Mouse (Mus musculus) hindbrain, embryonic 13.5 days (tissue): ENCODE measurements around the gene Islr. TPM values are rescaled to one million over a fixed set of nuclear protein-coding genes. Genes with fewer than 3 reads are reported as not detected.

Source experiments
- ATAC-seq: fragments of 200-750 bp; cut with Nextera tagmentation; 2 replicates; pipeline ENCODE4 v1.8.0; 2017; ENCODE audit warnings: moderate TSS enrichment; ENCODE audit not compliant: low FRiP score
- H3K27ac ChIP-seq: fragments of 300-500 bp; sonication (generic); 2 replicates; pipeline ENCODE4 v1.5.1; 2015; ENCODE audit warnings: inconsistent platforms, mild to moderate bottlenecking, moderate library complexity
- H3K27me3 ChIP-seq: fragments of 300-500 bp; sonication (generic); 2 replicates; pipeline ENCODE4 v1.6.1; 2015; ENCODE audit warnings: mild to moderate bottlenecking, inconsistent platforms
- H3K36me3 ChIP-seq: fragments of 300-500 bp; sonication (generic); 2 replicates; pipeline ENCODE4 v1.6.1; 2015; ENCODE audit warnings: mild to moderate bottlenecking, inconsistent platforms
- H3K4me1 ChIP-seq: fragments of 300-500 bp; sonication (generic); replicated peaks from 2 replicates; pipeline ENCODE4 v1.6.1; 2015; ENCODE audit warnings: inconsistent platforms
- H3K4me2 ChIP-seq: fragments of 300-500 bp; sonication (generic); 2 replicates; pipeline ENCODE4 v1.6.1; 2015; ENCODE audit warnings: inconsistent platforms, mild to moderate bottlenecking, moderate library complexity
- H3K4me3 ChIP-seq: fragments of 300-500 bp; sonication (generic); 2 replicates; pipeline ENCODE4 v1.5.1; 2015; ENCODE audit warnings: mild to moderate bottlenecking, inconsistent platforms
- H3K9ac ChIP-seq: fragments of 300-500 bp; sonication (generic); 2 replicates; pipeline ENCODE4 v1.6.1; 2015; ENCODE audit warnings: mild to moderate bottlenecking, inconsistent platforms
- H3K9me3 ChIP-seq: fragments of 300-500 bp; sonication (generic); 2 replicates; pipeline ENCODE4 v1.6.1; 2016; ENCODE audit warnings: inconsistent platforms
- WGBS: fragments of 180-500 bp; shearing (Covaris S2); methylation state at CpG from one replicate; pipeline ENCODE4 v1.1.7; 2015; 5-methylcytosine and 5-hydroxymethylcytosine counted together
- polyA plus RNA-seq: library from polyadenylated mRNA; unstranded; fragments of >200 nt; fragmentation: Nextera tagmentation; extraction: Ambion mirVana; gene quantifications from 2 replicates; pipeline ENCODE4 v1.2.1, GENCODE M21; 2015

Gene Islr
- polyA plus RNA-seq, 1 experiment from 2014 or later, result 40.9 TPM

DNA sequence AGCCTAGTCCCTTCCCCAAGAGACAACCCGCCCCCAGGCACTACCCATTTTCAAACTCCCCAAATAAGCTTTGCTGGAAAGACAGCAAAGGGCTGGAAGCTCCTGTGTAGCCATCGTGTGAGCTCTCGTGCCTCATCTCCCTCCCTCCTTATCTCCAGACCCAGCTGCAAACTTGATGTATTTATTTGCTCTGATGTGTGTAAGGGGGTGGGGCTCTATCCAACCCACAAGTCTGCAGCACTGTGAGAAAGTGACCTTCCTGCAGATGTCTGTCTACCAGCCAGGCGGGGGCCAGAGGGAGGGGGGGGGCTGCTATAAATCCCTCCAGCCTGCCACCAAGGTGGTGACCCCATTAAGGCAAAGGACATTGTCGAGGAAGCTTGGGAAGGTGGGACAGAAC is 9.8 kb upstream of the Islr start:
- Histone ChIP-seq H3K4me2 (no peak overlapping the region), H3K4me1 (peaks cover 11% of the 10 kb centered on the region), H3K36me3 (no peaks in the 10 kb centered on the region), H3K9me3 (no peaks in the 10 kb centered on the region), H3K9ac (no peak overlapping the region), H3K27ac (peak overlapping the region; percentile 23; the same call in 1 of the 2 replicates), H3K4me3 (no peak overlapping the region), H3K27me3 (0 out of 2 replicates have a peak, but pooled peaks cover 11% of the 10 kb centered on the region)
- WGBS, result 28% methylated on average over 5 of the region's 5 CpGs
- no peak for ATAC-seq

DNA sequence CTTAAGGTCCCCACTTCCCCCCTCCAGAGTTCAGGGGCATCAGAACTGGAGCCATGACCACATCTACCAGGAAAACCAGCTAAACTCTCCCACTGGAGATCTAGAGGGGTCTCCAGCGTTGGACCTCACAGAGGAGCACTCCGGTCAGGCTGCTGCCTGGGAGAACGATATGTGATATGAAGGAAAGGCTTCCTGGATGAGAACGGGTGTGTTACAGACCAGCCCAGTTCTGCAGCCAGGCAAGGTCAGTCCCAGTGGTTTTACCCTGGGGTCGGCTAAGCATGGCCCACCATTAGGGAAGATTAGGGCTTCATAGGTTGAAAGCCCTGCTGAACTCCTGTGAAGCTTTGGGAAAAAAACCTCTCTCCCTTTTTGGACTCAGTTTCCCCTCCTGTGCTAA is 9.3 kb upstream of the Islr start:
- no peak overlapping the region for H3K4me3 ChIP-seq
- peak overlapping the region; percentile 23; the same call in 1 of the 2 replicates for H3K27ac ChIP-seq
- 0 out of 2 replicates have a peak, but pooled peaks cover 11% of the 10 kb centered on the region for H3K27me3 ChIP-seq
- H3K36me3 ChIP-seq, result no peaks in the 10 kb centered on the region
- peaks cover 11% of the 10 kb centered on the region for H3K4me1 ChIP-seq
- H3K9ac ChIP-seq, result no peak overlapping the region
- no peak for ATAC-seq
- H3K9me3 ChIP-seq, result no peaks in the 10 kb centered on the region
- no peak overlapping the region for H3K4me2 ChIP-seq
- 78% methylated on average over 5 of the region's 5 CpGs for WGBS

DNA sequence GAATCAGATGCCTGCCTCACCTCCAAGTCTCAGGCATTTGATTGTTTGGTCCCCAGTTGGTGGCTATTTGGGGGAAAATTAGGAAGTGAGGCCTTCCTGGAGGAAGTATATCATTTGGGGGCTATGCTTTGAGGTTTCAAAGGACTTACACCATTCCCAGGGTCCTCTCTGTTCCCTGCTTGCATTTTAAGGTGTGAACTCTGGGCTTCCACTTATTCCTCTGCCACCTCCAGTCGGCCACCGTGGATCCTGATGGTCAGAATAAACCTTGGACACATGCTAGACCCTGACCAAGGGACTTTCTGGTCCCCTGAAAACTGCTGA is 6.2 kb upstream of the Islr start:
- WGBS, result 91% methylated on average over 2 of the region's 2 CpGs
- H3K9me3 ChIP-seq, result no peaks in the 10 kb centered on the region
- no peak overlapping the region for H3K4me2 ChIP-seq
- H3K9ac ChIP-seq, result no peak overlapping the region
- H3K27me3 ChIP-seq, result peaks cover 35% of the 10 kb centered on the region
- no peaks in the 10 kb centered on the region for H3K36me3 ChIP-seq
- peaks cover 14% of the 10 kb centered on the region for H3K4me1 ChIP-seq
- H3K27ac ChIP-seq, result no peak overlapping the region
- ATAC-seq, result no peak
- no peak overlapping the region for H3K4me3 ChIP-seq

DNA sequence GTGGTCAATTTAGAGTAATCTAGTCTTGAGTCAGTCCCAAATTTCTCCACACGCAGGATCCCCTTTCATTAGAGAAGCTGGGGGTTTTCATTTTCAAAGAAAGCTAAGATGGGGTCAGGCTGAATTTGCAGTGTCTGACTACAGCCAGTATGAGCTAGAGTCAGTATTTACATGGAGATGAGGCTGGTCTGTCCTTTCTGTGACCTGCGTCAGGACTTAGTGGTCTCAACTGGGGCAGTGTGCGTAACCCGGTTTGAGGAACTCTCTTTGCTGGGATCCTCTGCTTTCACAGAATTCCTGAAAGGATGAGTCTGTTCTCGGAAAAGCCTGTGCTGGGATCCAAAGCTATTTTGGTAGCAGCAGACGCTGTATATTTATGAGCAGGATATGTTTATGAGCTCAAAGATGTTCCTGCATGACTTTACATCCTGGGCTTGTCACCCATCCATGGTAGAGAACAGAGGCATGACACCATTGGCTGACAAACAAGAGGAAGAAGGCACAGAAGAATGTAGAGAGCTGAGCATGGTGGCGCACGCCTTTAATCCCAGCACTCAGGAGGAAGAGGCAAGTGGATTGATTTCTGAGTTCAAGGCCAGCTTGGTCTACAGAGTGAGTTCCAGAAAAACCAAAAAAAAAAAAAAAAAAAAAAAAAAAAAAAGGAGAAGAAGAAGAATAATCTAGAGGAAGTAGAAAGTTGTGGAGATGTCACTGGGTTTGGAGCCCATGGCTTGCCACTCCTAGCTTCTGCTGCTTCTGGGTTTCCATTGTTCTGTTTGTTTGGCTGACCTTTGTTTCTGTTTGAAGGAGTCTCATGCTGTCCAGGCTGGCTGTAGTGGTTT is 5.6 kb upstream of the Islr start:
- no peak for ATAC-seq
- peaks cover 14% of the 10 kb centered on the region for H3K4me1 ChIP-seq
- H3K27ac ChIP-seq, result no peak overlapping the region
- no peak overlapping the region for H3K9ac ChIP-seq
- no peak overlapping the region for H3K4me2 ChIP-seq
- no peak overlapping the region for H3K4me3 ChIP-seq
- 72% methylated on average over 8 of the region's 8 CpGs for WGBS
- H3K9me3 ChIP-seq, result no peaks in the 10 kb centered on the region
- H3K27me3 ChIP-seq, result peaks cover 40% of the 10 kb centered on the region
- no peaks in the 10 kb centered on the region for H3K36me3 ChIP-seq

DNA sequence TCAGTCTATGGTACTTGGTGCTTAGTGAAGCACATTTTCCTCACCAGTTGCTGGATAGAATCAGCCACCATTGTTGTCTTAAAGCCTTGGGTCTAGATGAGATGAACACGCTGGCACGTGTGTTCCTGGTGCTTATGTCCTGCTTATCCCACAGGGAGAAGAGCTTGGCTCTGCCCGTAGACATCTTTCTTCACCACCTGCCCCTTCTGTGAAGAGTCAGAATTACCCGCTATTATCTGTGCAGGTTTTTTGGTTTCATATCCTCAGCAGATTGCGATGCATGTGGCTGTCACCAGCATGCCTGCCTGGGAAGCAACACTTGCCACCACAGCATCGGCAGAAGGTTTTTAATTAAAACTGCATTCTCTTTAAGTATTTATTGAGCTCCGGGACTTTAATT is 1.9 kb upstream of the Islr start:
- no peak for ATAC-seq
- H3K4me2 ChIP-seq, result no peak overlapping the region

DNA sequence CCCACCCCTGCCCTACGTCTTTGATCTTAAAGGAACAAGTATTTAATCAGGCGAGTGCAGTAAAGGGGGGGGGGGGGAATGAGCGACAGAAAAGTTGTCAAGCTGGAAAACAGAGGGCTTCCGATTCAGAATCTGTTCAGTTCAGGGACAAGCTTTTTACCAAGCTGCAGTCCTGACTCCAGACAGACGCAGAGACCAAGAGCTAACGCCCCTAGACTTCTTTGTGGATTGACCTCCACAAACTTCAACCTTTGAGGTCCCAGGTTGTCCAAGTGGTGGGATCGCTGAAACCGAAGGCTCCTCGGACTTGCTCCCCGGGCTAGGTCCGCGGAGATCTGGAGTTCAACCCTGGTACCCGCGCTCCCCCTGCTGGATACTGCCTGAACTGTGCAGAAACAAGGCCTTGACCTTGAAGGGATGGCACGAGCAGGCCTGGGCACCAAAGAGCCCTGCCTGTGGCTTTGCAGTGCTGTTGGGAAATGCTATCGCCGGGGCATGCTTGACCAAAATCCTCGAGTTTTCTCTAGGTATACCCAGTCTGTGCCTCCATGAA is 418 bp upstream of the Islr start:
- H3K4me3 ChIP-seq, result peak overlapping the region; percentile 34
- ATAC-seq, result peak; percentile 60; the same call in 1 of the 2 replicates
- peak overlapping the region; percentile 39; the same call in 1 of the 2 replicates for H3K9ac ChIP-seq
- H3K9me3 ChIP-seq, result no peaks in the 10 kb centered on the region
- peaks cover 48% of the 10 kb centered on the region for H3K4me1 ChIP-seq
- H3K36me3 ChIP-seq, result no peaks in the 10 kb centered on the region
- 4% methylated on average over 18 of the region's 18 CpGs for WGBS
- no peak overlapping the region for H3K27ac ChIP-seq
- peak overlapping the region; percentile 58 for H3K4me2 ChIP-seq
- H3K27me3 ChIP-seq, result peaks cover 78% of the 10 kb centered on the region

More for the DNA sequence above, 1.9 kb upstream of the Islr start:
- Histone ChIP-seq H3K27ac (no peak overlapping the region), H3K36me3 (no peaks in the 10 kb centered on the region), H3K27me3 (peaks cover 71% of the 10 kb centered on the region), H3K4me3 (no peak overlapping the region), H3K9ac (no peak overlapping the region), H3K9me3 (no peaks in the 10 kb centered on the region), H3K4me1 (peaks cover 34% of the 10 kb centered on the region)
- WGBS, result 72% methylated on average over 7 of the region's 7 CpGs

DNA sequence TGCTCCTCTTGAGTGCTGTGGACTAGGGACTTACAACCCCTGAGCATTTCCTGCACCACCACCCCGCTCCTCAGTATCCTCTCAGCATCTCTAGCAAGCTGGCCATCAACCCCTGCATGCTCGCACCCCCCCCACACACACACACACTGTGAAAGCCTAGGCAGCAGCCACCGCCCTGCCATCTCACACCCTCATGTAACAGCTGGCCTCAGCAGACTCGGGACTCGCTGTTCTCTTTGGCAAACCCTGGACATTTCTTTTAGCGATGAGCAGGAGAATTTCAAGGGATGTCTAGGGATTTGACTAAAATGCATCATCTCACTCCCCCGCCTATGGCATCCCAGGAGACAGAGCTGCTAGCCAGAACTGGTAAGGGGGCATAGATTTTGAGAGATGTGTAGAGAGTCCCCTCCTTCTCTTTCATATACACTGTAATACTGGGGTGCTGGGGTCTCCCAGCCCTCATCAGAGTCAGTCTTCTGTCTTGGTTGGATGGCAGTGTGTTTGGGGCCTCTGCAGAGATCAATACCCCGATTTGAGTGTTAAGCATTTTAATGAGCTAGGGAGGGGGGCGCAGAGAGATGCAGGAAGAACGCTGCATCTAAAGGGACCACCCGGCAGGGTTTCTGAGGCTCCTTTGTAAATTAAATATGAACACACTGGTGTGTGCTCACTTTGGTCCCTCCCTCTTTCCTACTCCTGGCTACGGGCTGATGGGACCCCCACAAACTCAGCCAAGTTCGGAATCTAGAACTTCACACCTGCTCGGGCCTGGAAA is 1.2 kb downstream of the Islr start:
- Histone ChIP-seq H3K4me3 (peak overlapping the region; percentile 34), H3K4me1 (peaks cover 65% of the 10 kb centered on the region), H3K27ac (peak overlapping the region; percentile 77), H3K4me2 (peak overlapping the region; percentile 58), H3K9ac (peak overlapping the region; percentile 66; the same call in 1 of the 2 replicates), H3K9me3 (no peaks in the 10 kb centered on the region), H3K27me3 (peaks cover 92% of the 10 kb centered on the region), H3K36me3 (no peaks in the 10 kb centered on the region)
- no peak for ATAC-seq
- WGBS, result 4% methylated on average over 14 of the region's 14 CpGs

DNA sequence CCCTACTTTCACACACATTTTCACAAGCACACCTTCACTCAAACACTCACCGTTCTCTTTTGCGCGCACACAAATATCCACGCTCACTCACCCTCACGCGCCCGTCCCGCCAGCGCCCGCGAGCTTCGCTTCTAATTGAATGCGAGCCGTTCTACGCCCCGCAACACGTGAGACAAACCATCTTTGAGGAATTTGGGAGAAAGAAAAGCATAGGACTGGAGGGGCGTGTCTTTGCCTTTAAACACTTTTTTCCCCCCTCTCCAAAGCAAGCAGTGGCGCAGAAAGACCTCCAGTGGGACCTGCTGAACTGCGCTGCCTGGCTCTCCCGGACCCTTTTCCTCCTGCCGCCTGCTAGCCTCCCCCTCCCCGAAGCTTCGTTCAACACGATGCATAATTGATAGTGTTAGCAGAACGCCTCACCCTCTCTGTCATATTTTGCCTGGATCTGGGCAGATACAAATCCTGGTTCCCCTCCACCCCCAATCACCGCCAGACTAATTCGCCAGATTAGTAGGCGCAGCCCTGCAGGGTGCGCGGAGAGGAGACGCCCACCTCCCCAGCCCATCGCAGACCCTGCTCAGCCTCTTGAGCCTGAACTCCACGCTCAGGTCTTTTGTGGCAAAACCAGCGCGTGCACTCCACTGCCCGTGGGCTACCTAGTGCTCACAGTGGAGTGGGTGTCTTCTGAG is 2.1 kb downstream of the Islr start:
- H3K9ac ChIP-seq, result peak overlapping the region; percentile 66
- H3K9me3 ChIP-seq, result no peaks in the 10 kb centered on the region
- H3K27ac ChIP-seq, result peak overlapping the region; percentile 77
- peak overlapping the region; percentile 58 for H3K4me2 ChIP-seq
- peaks cover 73% of the 10 kb centered on the region for H3K4me1 ChIP-seq
- H3K36me3 ChIP-seq, result no peaks in the 10 kb centered on the region
- H3K4me3 ChIP-seq, result peak overlapping the region; percentile 34
- H3K27me3 ChIP-seq, result peaks cover 95% of the 10 kb centered on the region
- WGBS, result 1% methylated on average over 37 of the region's 37 CpGs
- ATAC-seq, result no peak

DNA sequence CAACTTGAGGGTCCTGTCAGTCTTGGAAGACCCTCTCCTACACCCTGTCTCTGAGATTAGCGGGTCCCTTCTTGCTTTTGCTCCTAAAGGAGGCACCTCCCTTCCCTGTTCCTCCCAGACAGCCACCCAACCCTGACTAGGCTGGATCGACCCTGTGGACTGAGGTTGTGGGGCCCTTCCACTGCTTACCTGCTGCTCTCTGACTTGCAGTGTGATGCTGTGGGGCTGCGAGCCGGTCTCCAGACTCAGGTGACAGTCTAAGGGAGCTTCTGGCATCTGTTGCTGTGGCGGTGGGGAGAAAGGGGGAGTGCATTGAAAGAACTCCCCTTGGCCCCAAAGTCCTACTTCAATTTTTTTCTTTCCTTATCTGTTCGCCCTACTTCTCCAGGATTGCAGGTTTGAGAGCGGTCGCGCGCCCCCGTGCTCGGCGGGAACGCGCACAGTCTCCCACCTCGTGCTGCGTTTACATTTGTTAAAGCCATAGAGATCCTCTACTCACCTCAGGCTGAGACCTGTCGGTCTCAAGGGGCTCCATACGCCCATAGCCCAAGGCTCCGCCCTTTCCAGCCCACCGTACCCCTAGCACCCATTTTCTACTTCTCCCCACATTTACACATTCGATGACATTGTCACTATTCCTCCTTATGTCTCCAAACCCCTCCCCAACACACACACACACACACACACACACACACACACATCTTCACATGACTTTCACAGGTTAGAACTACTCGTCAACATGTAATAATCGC is 2.8 kb downstream of the Islr start:
- no peaks in the 10 kb centered on the region for H3K9me3 ChIP-seq
- peaks cover 81% of the 10 kb centered on the region for H3K4me1 ChIP-seq
- H3K4me3 ChIP-seq, result peak overlapping the region; percentile 34
- H3K27ac ChIP-seq, result peak overlapping the region; percentile 77
- H3K4me2 ChIP-seq, result peak overlapping the region; percentile 58
- no peaks in the 10 kb centered on the region for H3K36me3 ChIP-seq
- H3K9ac ChIP-seq, result peak overlapping the region; percentile 66
- 1% methylated on average over 24 of the region's 24 CpGs for WGBS
- peaks cover 95% of the 10 kb centered on the region for H3K27me3 ChIP-seq
- ATAC-seq, result no peak

DNA sequence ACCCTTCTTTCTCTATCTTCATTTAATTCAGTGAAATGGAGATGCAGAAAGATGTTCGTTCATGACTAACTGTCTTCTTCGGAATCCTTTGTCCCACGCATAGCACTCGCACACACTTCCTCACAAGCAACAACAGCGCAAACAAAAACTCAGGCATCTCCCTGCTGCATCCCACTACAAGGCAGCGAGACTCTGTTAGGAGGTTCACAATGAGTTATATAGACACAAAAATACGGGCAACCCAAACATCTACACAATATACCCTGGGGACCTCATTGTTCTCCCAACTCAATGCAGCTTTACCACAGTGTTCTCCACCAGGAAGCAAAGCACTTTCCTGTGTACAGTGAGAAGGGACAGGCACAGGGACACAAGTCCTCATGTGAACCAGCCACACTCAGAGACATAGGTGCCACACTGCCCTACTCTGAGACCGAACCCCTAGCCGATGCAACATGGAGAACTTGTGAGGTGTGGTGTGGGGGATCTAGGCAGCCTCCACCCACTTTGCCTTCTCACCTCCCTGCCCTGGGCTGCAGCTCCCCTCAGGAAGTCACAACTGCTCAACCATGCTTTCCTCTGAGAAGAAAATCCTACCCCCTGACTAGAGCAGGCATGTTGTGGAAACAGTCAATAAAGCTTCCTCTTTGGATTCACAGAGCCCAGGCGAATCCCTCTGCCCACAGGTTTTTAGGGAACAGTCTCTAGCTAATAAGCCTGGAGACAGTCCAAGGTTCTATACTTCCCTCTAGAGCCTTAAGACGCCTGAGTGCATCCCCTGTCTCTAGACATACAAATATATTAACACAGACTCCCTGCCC is 3.6 kb downstream of the Islr start:
- Histone ChIP-seq H3K9me3 (no peaks in the 10 kb centered on the region), H3K4me1 (peaks cover 83% of the 10 kb centered on the region), H3K36me3 (no peaks in the 10 kb centered on the region), H3K27ac (peak overlapping the region; percentile 69), H3K9ac (peak overlapping the region; percentile 66), H3K27me3 (peaks cover 97% of the 10 kb centered on the region), H3K4me3 (peak overlapping the region; percentile 34), H3K4me2 (peak overlapping the region; percentile 58)
- no peak for ATAC-seq
- 6% methylated on average over 11 of the region's 11 CpGs for WGBS
